Mouse (Mus musculus) lung, postnatal 10 days (tissue): ENCODE data around the gene Prcd.
A peak's percentile ranks its signal among the peaks of the same experiment; 100 is the strongest.
"Not testable (repeated sequence)": the region's sequence is repeated elsewhere in the genome, so short reads cannot be mapped to it uniquely, and the experiment has no call there.

Experiments used
- DNase-seq: peaks from one replicate; pipeline ENCODE4 v3.0.0; 2021

Gene Prcd

GRCm38 (mm10) chr11:116653234-116653633, at the start of gene Prcd:
Gene Prcd (plus strand): TSS chr11:116653534.
- no peak for DNase-seq

GRCm38 (mm10) chr11:116604097-116604496, 49.2 kb upstream of the Prcd start:
- no peak for DNase-seq

GRCm38 (mm10) chr11:116607717-116608116, 45.6 kb upstream of the Prcd start:
- no peak for DNase-seq

DNA sequence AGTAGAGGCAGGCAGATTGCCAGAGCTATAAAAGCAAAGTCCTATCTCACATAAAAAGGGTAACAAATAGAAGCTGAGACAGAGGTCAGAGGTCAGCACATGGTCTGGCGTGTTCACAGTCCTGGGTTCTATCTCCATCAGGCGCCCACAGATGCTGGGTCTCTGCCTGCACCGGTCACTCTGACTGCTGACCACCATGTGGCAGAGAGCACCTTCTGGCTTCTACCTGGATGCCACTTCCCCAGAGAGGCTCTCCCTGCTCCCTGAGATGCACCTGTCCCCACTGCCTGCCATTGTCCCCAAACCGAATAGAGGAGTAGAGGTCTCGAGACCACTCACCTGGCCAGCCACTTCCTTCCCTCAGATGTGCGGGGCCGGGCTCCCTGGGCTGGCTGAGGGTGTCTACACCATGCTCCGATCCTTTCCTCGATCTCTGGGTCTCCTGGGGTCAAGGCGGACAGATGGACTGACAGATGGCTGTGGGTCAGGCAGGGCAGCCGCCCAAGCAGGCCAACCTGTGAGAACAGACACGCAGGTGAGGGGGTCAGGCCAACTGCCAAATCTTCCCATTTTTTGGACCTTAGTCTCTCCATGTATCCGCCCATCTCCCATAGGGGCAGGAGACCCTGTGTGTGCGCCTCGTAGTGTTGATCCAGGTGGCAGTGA, 43.2 kb upstream of the Prcd start:
- no peak for DNase-seq

DNA sequence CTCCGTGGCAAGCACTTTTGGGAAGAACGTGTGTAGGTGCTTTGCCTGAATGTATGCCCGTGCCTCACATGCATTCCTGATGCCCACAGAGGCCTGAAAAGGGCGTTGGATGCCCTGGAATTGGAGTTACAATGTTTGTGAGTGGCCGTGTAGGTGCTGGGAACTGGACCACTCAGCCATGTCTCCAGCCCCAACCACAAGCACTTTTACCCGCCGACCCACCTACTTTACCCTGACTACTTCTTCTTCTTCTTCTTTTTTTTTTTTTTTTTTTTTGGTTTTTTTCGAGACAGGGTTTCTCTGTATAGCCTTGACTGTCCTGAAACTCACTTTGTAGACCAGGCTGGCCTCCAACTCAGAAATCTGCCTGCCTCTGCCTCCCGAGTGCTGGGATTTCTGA, 42.2 kb upstream of the Prcd start:
- not testable (repeated sequence) for DNase-seq

- no peak for DNase-seq
Observed at GRCm38 (mm10) chr11:116611883-116612282, 41.5 kb upstream of the Prcd start.

DNA sequence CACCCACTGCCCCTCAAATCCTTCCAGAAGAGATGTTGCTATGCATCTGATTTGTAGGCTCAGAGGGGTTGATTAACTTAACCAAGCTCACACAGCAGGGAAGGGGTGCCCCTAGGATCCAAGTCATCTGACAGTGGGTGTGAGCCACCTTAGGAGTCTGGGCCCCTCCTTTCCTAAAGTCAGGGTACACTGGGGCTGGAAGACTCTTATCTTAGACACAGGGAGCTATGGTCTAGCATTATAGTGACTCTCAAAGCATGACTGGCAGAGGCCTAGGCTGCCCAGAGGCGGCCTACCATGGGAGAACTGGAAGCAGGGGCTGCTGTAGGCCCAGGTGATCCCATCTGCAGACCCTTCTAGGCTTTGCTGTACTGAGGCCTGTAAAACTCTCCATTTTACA, 40.8 kb upstream of the Prcd start:
- DNase-seq = no peak

DNA sequence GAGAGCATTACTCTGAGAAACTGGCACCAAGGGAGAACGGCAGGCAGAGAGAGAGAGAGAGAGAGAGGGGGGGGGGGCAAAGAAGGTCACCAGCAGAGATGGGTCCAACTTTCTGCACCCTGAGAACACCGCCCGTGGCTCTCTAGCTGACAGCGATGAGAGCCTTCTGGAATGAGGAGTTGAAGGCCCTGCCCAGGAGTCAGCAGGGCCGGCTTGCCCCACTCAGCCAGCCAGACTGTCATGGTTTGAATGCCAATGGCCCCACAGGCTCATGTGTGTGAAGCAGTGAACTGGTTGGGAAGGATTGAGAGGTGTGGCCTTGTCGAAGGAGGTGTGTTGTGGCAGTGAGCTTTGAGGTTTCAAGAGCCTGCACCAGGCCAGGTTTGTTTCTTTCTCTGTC, 40.1 kb upstream of the Prcd start:
- no peak for DNase-seq

GRCm38 (mm10) chr11:116615735-116616437, 37.4 kb upstream of the Prcd start:
- peak; percentile 86 for DNase-seq

- no peak for DNase-seq
Observed at GRCm38 (mm10) chr11:116616438-116617118, 36.8 kb upstream of the Prcd start.

DNA sequence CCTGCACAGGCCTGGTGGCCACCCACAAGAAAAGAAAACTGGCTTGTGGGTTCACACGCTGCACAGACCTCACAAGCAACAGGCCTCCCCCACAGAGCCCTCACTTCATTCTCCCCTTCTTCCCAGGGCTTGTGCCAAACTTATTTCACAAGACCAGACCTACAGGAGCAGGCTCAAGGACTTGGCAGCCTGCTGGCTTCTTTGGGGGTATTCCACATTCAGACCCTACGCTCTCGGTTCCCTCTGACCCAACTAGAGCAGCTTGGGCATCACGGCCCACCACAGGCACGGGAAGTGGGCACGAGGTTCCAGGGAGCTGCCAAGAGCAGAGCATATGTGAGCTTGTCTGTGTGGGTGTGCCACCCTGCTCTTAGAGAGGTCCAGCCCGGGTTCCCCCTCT, 35.7 kb upstream of the Prcd start:
- peak; percentile 77 for DNase-seq

DNA sequence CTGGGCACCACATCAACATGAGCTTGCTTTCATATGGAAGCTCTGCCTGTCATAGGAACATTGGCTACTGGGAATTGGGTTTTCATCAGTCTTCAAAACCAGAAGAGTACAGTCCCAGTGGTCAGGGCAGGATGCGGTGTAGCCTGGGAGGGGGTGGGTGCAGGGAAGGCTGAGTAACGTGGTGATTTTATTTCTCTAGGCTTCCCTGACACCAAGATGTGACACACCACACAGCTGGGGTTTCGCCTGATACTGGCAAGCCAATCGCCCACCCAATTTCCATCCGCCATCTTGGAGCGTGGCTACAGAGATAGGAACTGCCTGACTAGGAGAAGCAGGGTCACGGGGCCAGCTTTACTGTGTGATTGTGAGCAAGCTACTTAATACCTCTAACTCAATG, 34.7 kb upstream of the Prcd start:
- DNase-seq = no peak

GRCm38 (mm10) chr11:116619156-116619555, 34.2 kb upstream of the Prcd start:
- peak; percentile 78 for DNase-seq

DNA sequence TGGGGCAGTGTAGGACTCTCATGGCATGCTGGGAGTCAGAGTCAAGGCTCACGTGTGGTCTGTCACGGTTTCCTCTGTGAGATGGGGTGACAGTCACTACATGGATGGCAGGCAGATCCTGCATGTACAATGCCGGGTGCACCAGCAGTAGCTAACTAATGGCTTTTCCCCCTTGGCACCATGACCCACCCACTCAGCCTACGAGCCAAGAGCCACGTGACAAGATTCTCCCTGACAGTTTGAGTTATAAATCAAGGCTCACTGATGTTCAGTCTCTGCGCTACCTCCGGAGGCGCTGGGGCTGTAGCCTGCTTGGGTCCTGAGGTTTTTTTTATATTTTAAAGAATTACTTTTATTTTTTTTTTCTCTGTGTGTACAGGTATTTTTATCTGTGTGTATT, 33.8 kb upstream of the Prcd start:
- no peak for DNase-seq

DNA sequence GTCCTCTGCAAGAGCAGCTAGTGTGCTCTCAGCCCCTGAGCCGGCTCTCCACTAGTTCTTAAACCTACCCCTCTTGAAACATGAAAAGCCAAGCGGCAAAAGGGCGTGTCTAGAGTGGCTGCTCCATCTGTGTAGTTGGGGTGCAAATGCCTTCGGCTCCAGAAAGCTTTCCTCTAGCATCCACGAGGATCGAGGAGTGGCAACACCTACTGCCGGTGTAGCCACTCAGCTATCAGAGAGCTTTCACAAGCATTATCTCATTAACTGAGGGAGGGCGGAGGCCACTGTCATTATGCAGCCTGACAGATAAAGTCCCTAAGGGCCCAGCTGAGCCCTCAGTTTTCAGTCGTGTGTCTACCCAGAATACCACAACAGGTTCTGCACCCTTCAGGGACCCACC, 33.3 kb upstream of the Prcd start:
- DNase-seq = peak; percentile 68

DNA sequence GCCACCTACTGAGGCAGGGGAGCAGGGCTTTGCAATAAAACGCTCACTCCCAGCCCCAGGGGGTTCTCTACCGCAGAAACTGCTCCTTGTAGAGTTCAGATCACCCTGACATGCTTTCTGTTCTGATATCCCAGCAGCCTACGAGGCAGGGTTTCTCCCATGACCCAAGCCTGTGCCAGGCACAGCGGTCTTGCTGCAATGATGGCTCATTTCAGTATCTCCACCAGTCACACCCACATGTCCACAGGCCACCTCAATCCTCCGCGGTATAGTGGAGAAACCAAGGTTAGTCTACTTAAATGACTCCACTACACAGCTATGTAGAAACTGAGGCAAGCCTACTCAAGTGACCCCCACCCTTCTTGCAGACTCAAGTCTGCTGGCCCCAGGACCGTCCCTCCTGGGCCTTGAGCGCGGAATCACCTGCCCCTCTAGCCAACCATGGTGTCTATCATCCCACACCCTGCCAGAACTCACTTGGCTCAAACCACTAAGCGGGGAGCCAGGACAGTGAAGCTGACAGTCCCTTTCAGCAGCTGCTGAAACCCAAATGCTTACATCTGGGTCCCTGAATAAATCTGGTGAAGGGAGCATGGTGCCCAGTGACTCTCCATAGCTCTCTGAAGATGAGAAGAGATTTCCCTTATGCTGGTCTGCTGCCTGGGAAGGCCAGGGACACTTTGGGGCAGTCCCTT, 32.6 kb upstream of the Prcd start:
- DNase-seq = no peak

DNA sequence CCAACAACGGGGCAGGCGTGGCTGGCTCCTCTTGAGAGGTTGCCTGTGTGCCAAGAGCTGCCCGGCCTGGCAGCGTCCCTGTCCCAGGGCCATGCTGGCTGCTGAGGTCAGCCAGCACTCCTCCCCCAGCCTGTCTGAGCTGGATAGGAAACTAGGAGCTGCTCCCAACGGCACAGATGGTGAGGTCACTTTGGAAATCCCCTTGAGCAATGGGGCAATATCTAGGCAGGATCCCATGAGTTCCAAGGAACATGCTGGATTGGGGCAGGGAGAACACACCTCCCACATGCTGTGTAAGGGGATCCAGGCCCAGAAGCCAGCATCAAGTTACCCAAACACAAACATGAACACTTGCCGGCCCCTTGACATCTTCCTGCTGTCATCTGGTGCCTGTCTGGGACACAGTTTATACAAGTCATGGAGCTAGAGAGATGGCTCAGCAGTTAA, 32.1 kb upstream of the Prcd start:
- peak; percentile 94 for DNase-seq

DNA sequence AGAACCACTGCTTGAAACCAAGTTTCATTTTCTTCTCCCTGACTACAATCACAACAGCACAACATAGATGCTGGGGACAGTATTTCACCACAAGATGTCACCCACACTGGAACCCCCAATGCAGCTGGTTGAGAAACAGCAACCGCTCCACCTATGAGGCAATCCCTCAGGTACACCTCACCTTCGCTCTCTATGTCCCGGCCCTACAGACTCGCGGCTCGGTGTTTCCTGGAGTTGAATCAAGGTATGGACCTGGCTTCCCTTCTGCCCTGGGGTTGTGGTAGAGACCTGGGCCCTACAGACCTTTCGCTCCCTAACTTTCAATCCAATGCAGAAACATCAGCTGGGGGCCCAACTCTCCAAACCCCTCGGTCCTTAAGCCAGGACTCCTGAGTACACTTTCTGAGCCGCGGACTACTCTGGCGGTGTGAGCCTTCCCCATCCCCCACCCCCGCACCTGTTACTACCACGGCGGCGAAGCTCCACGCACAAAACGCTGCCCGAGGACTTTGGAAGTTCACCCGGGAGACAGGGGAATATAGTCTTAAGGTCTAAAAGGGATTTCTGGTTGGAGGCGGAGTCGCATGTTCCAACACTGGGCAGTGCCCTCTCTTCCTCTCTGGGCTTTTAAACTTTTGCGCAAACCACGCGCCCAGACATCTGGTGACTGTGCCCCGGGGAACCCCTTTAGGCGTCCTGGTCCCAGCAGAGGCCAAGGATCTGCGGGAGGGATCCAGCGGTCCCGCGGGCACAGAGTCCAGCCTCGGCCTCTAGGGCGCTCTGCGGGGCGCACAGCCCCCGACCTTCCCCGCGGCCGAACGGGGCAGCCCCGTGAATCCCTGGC, 29.8 kb upstream of the Prcd start:
- DNase-seq = peak; percentile 36

DNA sequence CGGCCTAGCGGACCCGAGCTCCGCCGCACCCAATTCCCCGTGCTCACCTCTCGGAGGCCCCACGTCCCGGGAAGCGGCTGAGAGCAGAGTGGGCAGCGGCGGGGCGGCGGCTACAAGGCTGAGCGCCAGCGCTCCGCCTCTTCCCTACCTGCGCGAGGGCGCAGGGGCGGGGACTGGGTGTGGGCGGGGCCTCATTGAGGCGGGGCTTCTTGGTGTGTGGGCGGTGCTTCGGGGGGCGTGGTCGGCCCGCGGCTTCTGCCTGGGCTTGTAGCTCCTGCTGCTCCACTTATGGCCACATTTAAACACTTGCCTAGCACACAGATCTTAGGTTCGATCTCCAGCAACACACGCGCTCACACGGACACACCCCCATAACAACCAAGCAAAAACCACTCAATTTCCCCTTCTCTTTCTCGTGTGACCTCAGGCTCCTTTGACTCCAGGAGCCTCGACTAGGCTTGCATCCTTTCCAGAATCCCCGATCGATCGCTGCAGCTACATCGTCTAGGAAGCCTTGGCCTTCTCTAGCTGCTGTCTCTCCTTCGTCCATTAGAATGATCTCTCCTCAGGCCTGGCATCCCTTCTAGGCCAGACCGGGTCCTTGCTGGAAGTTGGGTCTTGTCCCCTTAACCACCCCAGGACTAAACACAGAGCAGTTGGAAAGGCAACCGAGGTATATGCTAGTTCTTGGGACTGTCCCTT, 29.1 kb upstream of the Prcd start:
- peak; percentile 84 for DNase-seq

- DNase-seq = peak; percentile 70
Observed at GRCm38 (mm10) chr11:116625081-116626000, 28.0 kb upstream of the Prcd start.
